In the genomic region with DNA sequence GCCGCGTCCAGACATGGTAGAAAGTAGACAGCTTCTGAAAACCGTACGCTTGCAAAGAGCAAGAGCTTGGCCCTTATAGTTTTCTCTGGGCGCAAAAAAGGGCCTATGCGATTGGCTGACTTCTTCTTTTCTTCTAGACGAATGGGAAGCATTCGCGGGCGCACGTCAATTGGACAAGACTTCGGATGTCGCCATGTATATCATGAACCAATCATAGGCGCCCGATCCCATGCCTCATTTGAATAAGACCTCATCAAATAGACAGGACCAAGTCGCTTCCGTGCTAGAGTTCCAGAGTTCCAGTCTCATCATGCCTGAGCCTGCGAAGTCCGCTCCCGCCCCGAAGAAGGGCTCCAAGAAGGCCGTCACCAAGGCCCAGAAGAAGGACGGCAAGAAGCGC, we compare ENCODE assay signal across 9 mouse cellular contexts. TPM values are rescaled to one million over a fixed set of nuclear protein-coding genes. Genes with fewer than 3 reads are reported as not detected.
DNase-seq lines count a peak whose midpoint lies in the region; ATAC-seq and TF ChIP-seq lines count a peak whose summit lies in the region.
"Not testable (repeated sequence)": the region's sequence is repeated elsewhere in the genome, so short reads cannot be mapped to it uniquely, and the experiment has no call there.
"Had no signal": no experiment of that assay in that cellular context is flagged by ENCODE, and none has a peak within 500 bp of the region (broad histone marks: within the 10 kb centered on the region; RNA-seq: fewer than 3 reads in every experiment).

A gene (minus strand): TSS at position 47 of the 400 bp plus-strand sequence.
A gene (plus strand): TSS at position 283 of the 400 bp plus-strand sequence.

- not testable (repeated sequence) for H3K4me1 ChIP-seq in G1E (ENCODE audit: insufficient read depth, low read depth, low read length); embryonic facial prominence, embryonic 14.5 days (ENCODE audit: control insufficient read depth, insufficient read depth, low read length); limb, embryonic 12.5 days (replicated peaks); spleen, adult 2 months (ENCODE audit: control insufficient read depth, insufficient read depth, insufficient read length)

- H3K9me3 ChIP-seq in G1E (replicated peaks); embryonic facial prominence, embryonic 14.5 days (ENCODE audit: control insufficient read depth, low read length); limb, embryonic 12.5 days: not testable (repeated sequence)

- peak; percentile 82 for ATAC-seq in G1E (ENCODE audit: extremely low read depth, insufficient number of reproducible peaks, low FRiP score, poor library complexity, severe bottlenecking)
- ATAC-seq in embryonic facial prominence, embryonic 14.5 days (ENCODE audit: low read depth) = peak; percentile 93
- ATAC-seq in hematopoietic stem cell, adult 5-6 weeks (replicated peaks in 1 of 2; ENCODE audit: insufficient read depth in 1 of 2, low FRiP score in 2 of 2, low TSS enrichment in 1 of 2, low read depth in 1 of 2, poor library complexity in 2 of 2, severe bottlenecking in 2 of 2) = peak; percentile 84 to 88
- peak; percentile 95 for ATAC-seq in limb, embryonic 12.5 days (ENCODE audit: insufficient number of reproducible peaks, insufficient read depth, low FRiP score, low TSS enrichment, low read depth)
- peak; percentile 79 for ATAC-seq in megakaryocyte-erythroid progenitor cell, adult 5-6 weeks (replicated peaks; ENCODE audit: low FRiP score, low TSS enrichment, poor library complexity, severe bottlenecking)

- TF ChIP-seq POLR2A in spleen, adult 2 months (IDR thresholded peaks at IDR 0.05; ENCODE audit: low read depth, low read length) = not testable (repeated sequence)

- not testable (repeated sequence) for H3K27ac ChIP-seq in embryonic facial prominence, embryonic 14.5 days (replicated peaks; ENCODE audit: low read depth, low read length); limb, embryonic 12.5 days; spleen, adult 2 months (ENCODE audit: insufficient read depth, low read length)

- not testable (repeated sequence) for DNase-seq in G1E (ENCODE audit: low spot score); embryonic facial prominence, embryonic 14.5 days (ENCODE audit: low spot score); gastrocnemius, postnatal 4 days (ENCODE audit: low spot score in 2 of 2); large intestine, adult 2 months (ENCODE audit: low read depth, low spot score); spleen, adult 2 months (ENCODE audit: low read depth in 1 of 2, low spot score in 2 of 2)

- not testable (repeated sequence) for TF ChIP-seq CTCF in G1E (IDR thresholded peaks at IDR 0.05; ENCODE audit: low read depth, low read length); spleen, adult 2 months (IDR thresholded peaks at IDR 0.05; ENCODE audit: extremely low read depth, insufficient read depth, insufficient read length, insufficient replicate concordance)

- WGBS in embryonic facial prominence, embryonic 14.5 days = no CpG with 5 or more reads among the region's 24 CpGs
- no CpG with 5 or more reads among the region's 24 CpGs for WGBS in large intestine, adult 2 months
- WGBS in limb, embryonic 12.5 days = no CpG with 5 or more reads among the region's 24 CpGs
- no CpG with 5 or more reads among the region's 24 CpGs for WGBS in spleen, adult 2 months

- not testable (repeated sequence) for H3K4me3 ChIP-seq in G1E (ENCODE audit: low read depth, low read length); embryonic facial prominence, embryonic 14.5 days (ENCODE audit: low read depth, low read length); limb, embryonic 12.5 days (replicated peaks); spleen, adult 2 months (ENCODE audit: extremely low read depth, insufficient read depth, insufficient read length)

- H3K4me2 ChIP-seq in embryonic facial prominence, embryonic 14.5 days (ENCODE audit: low read depth, low read length); limb, embryonic 12.5 days: not testable (repeated sequence)

- not testable (repeated sequence) for H3K27me3 ChIP-seq in G1E (ENCODE audit: insufficient read depth, low read length); embryonic facial prominence, embryonic 14.5 days (replicated peaks; ENCODE audit: control insufficient read depth, insufficient read depth, low read length); limb, embryonic 12.5 days; spleen, adult 2 months (ENCODE audit: control insufficient read depth, insufficient read depth, low read length)

- H3K36me3 ChIP-seq in G1E (replicated peaks); embryonic facial prominence, embryonic 14.5 days (ENCODE audit: control insufficient read depth, insufficient read depth, low read length); limb, embryonic 12.5 days; spleen, adult 2 months (ENCODE audit: control insufficient read depth, insufficient read depth, low read length): not testable (repeated sequence)

- H3K9ac ChIP-seq in embryonic facial prominence, embryonic 14.5 days (ENCODE audit: low read depth, low read length); limb, embryonic 12.5 days (replicated peaks): not testable (repeated sequence)

RNA-seq across cellular contexts. Expression of the first gene that starts in this region (rescaled TPM):
- total RNA-seq in G1E (2014; fragmentation: Nextera tagmentation) = 653 and 691 TPM in 2 replicates
- total RNA-seq in G1E (2017) = 2,134 and 3,440 TPM in 2 replicates
- 8,984 and 13,644 TPM in 2 replicates for polyA plus RNA-seq in G1E (2012)
- polyA plus RNA-seq in embryonic facial prominence, embryonic 14.5 days (2014; fragmentation: Nextera tagmentation; extraction: Ambion mirVana) = 2,692 and 2,964 TPM in 2 replicates
- 100 to 1,000 TPM; 215 to 300 TPM for total RNA-seq in gastrocnemius, postnatal 4 days (2021)
- total RNA-seq in hematopoietic stem cell, adult 5-6 weeks (2017) = 2,322 and 2,497 TPM in 2 replicates
- 253 and 504 TPM in 2 replicates for polyA plus RNA-seq in large intestine, adult 2 months (2012; rRNA removed)
- 6,267 and 7,120 TPM in 2 replicates for polyA plus RNA-seq in limb, embryonic 12.5 days (2016; fragmentation: Nextera tagmentation; extraction: Ambion mirVana)
- 177 TPM in 2 replicates for total RNA-seq in megakaryocyte-erythroid progenitor cell, adult 5-6 weeks (2014; fragmentation: Nextera tagmentation)
- total RNA-seq in megakaryocyte-erythroid progenitor cell, adult 5-6 weeks (2017) = 4,662 and 4,902 TPM in 2 replicates
- 366 and 1,278 TPM in 2 replicates for polyA plus RNA-seq in spleen, adult 2 months (2012; rRNA removed)

RNA-seq across cellular contexts. Expression of the second gene that starts in this region (rescaled TPM):
- 1,040 and 1,147 TPM in 2 replicates for total RNA-seq in G1E (2014; fragmentation: Nextera tagmentation)
- 1,116 and 1,141 TPM in 2 replicates for total RNA-seq in G1E (2017)
- 4.6 and 25.4 TPM in 2 replicates for polyA plus RNA-seq in G1E (2012)
- 13.5 and 14.4 TPM in 2 replicates for polyA plus RNA-seq in embryonic facial prominence, embryonic 14.5 days (2014; fragmentation: Nextera tagmentation; extraction: Ambion mirVana)
- total RNA-seq in gastrocnemius, postnatal 4 days (2021) = 100 to 1,000 TPM; 275 to 365 TPM
- total RNA-seq in hematopoietic stem cell, adult 5-6 weeks (2017) = 126 and 348 TPM in 2 replicates
- polyA plus RNA-seq in large intestine, adult 2 months (2012; rRNA removed) = 19.9 and 53.9 TPM in 2 replicates
- 38.6 and 46.0 TPM in 2 replicates for polyA plus RNA-seq in limb, embryonic 12.5 days (2016; fragmentation: Nextera tagmentation; extraction: Ambion mirVana)
- 372 and 874 TPM in 2 replicates for total RNA-seq in megakaryocyte-erythroid progenitor cell, adult 5-6 weeks (2014; fragmentation: Nextera tagmentation)
- total RNA-seq in megakaryocyte-erythroid progenitor cell, adult 5-6 weeks (2017) = 126 and 201 TPM in 2 replicates
- 28.5 and 55.0 TPM in 2 replicates for polyA plus RNA-seq in spleen, adult 2 months (2012; rRNA removed)
- polyA plus RNA-seq: macrophage had no signal
